Mouse (Mus musculus): ENCODE data around the gene Ankrd45. TPM values are rescaled to one million over a fixed set of nuclear protein-coding genes. Genes with fewer than 3 reads are reported as not detected.
"Not testable (repeated sequence)": the region's sequence is repeated elsewhere in the genome, so short reads cannot be mapped to it uniquely, and the experiment has no call there.

Gene Ankrd45
- polyA plus RNA-seq, 1 experiment = 1.1 TPM

DNA sequence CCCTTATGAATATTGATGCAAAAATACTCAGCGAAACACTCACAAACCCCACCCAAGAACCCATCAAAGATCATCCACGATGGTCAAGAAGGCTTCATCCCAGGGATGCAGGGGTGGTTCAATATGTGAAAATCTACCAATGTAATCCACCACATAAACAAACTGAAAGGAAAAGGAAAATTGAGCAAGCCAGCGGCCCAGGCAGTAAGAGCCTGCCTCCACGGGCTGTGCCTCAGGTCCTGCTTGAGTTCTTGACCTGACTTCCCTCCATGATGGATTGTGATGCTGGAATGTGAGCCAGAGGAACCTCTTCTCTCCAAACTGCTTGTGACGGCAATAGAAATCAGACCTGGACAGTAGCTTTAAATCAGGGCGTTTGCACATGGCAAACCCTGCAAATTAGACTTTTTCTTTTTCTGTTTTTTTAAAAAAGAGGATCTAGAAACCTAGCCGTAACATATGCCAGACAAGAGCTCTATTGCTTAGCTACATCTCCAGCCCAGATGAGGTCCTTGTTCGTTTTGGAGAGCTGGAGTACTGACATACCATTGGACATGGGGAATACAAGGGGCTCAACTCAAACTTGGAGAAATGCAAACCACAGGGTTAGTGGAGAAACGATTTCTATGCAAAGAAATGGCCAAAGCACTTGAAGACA, 47.9 kb downstream of the Ankrd45 start:
- Histone ChIP-seq H3ac (ENCODE audit: control insufficient read depth, insufficient read length) (no peak overlapping the region), H3K4me2 (ENCODE audit: low read depth) (no peak overlapping the region), H3K4me3 (no peak overlapping the region), H3K27me3 (ENCODE audit: control insufficient read depth, insufficient read depth, insufficient read length) (no peaks in the 10 kb centered on the region), H3K79me2 (ENCODE audit: control insufficient read depth, insufficient read depth) (no peaks in the 10 kb centered on the region), H3K36me3 (ENCODE audit: control insufficient read depth, insufficient read depth) (no peaks in the 10 kb centered on the region)
- TF ChIP-seq POLR2AphosphoS2 (IDR thresholded peaks at IDR 0.05; ENCODE audit: insufficient read length, low read depth) (no peak), MYOD1 (IDR thresholded peaks at IDR 0.05; ENCODE audit: control insufficient read depth in 1 of 3, insufficient read length in 2 of 3, low read depth in 2 of 3) (no peak), CEBPB (IDR thresholded peaks at IDR 0.05; ENCODE audit: insufficient read depth, poor library complexity, severe bottlenecking) (no peak)

DNA sequence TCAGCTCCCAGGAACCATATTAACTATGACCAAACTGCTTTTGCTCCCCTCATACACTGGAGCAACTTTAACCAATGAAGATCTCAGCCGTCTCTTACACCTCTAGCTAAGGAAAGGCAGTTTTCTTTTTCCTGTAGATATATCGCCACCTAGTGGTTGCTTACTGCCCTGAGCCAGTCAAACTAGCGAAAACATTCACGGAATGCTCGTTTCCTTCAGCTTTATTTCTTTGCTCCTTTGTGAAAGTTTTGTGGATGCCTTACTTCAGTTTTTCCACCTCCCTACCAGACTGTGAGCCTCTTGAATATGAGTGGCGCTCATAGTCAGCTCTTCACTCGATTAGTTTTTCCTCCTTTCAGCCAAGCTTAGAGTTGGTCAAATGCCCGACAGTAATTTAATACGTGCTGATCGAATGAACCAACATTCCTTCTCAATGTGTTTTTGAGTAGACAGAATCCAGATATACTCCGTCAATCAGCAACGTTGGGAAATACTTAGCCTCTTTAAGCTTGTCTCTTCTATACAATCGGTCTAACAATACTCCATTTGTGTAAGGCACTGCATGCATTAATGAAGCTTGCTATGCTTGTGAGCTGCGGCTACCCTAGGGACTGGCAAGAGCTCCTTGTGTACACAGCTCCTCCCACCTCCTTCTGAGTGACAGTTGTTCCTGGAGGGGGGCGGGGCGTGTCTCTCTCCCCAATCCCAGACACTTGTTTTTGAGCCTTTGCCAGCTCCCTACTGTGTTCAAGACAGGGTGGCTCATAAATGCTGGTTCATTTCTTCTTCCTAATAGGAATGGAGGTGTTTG, 53.3 kb downstream of the Ankrd45 start:
- no peak for TF ChIP-seq TCF12 (IDR thresholded peaks at IDR 0.05; ENCODE audit: insufficient read depth, poor library complexity, severe bottlenecking)
- TF ChIP-seq REST (IDR thresholded peaks at IDR 0.05; ENCODE audit: insufficient read depth, insufficient read length) = no peak
- no peak for TF ChIP-seq USF1 (IDR thresholded peaks at IDR 0.05; ENCODE audit: low read depth)
- peak; percentile 40 for TF ChIP-seq POLR2A (IDR thresholded peaks at IDR 0.05; ENCODE audit: insufficient read length, low read depth)
- no peak for TF ChIP-seq E2F4 (IDR thresholded peaks at IDR 0.05; ENCODE audit: insufficient read depth)
- TF ChIP-seq MYOG (IDR thresholded peaks at IDR 0.05; ENCODE audit: control insufficient read depth in 1 of 3, insufficient read depth in 1 of 3, insufficient read length in 2 of 3, low read depth in 2 of 3) = peak in 1 of 3 experiments; percentile 10
- TF ChIP-seq MYOD1 (IDR thresholded peaks at IDR 0.05; ENCODE audit: control insufficient read depth in 1 of 3, insufficient read length in 2 of 3, low read depth in 2 of 3) = no peak
- no peak for TF ChIP-seq MAX (IDR thresholded peaks at IDR 0.05; ENCODE audit: low read depth)
- TF ChIP-seq TCF3 (IDR thresholded peaks at IDR 0.05; ENCODE audit: insufficient read length, low read depth) = no peak
- no peak for TF ChIP-seq SRF (IDR thresholded peaks at IDR 0.05; ENCODE audit: control insufficient read depth, insufficient read length, low read depth)
- TF ChIP-seq CEBPB (IDR thresholded peaks at IDR 0.05; ENCODE audit: insufficient read depth, poor library complexity, severe bottlenecking) = no peak
- TF ChIP-seq POLR2AphosphoS2 (IDR thresholded peaks at IDR 0.05; ENCODE audit: insufficient read length, low read depth) = no peak
- Histone ChIP-seq H3K36me3 (ENCODE audit: control insufficient read depth, insufficient read depth) (no peaks in the 10 kb centered on the region), H3K27me3 (ENCODE audit: control insufficient read depth, insufficient read depth, insufficient read length) (no peaks in the 10 kb centered on the region), H3K4me2 (ENCODE audit: low read depth) (peak overlapping the region; percentile 99), H3K79me2 (ENCODE audit: control insufficient read depth, insufficient read depth) (no peaks in the 10 kb centered on the region), H3ac (ENCODE audit: control insufficient read depth, insufficient read length) (no peak overlapping the region), H3K4me3 (peak overlapping the region; percentile 26)

DNA sequence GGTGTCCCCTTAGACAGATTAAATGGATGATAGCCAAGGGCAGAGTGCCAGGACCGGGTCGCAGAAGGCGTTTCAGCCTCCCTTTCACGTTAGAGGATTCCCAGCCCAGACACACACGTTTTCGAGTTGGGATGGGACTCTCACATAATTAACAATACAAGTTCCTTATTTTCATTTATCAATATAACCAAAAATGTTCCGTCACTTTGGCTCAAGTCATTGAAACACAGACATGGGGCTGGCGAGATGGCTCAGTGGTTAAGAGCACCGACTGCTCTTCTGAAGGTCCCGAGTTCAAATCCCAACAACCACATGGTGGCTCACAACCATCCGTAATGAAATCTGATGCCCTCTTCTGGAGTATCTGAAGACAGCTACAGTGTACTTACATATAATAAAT, 53.9 kb downstream of the Ankrd45 start:
- H3K27me3 ChIP-seq (ENCODE audit: control insufficient read depth, insufficient read depth, insufficient read length); H3K79me2 ChIP-seq (ENCODE audit: control insufficient read depth, insufficient read depth); H3ac ChIP-seq (ENCODE audit: control insufficient read depth, insufficient read length); H3K36me3 ChIP-seq (ENCODE audit: control insufficient read depth, insufficient read depth): not testable (repeated sequence)
- peak overlapping the region; percentile 26 for H3K4me3 ChIP-seq
- peak overlapping the region; percentile 99 for H3K4me2 ChIP-seq (ENCODE audit: low read depth)

DNA sequence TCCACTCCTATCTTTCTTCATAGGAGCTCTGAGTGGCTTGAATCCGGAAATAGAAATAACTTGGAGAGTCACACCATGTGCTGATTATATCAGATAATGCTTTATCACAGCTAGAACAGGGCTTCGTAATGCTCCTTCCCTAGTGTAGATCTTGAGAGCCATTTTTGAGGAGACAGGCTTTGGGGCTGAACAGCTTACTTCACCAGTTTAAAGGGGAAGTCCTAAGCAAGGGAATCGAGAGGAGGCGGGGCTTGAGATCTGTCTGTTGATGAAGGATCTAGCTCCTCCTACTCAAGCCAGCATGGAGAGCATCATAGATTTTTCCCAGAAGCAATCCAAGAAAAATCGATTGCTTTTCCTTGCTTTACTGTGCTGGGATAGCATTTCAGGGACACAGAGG, 57.4 kb downstream of the Ankrd45 start:
- H3ac ChIP-seq (ENCODE audit: control insufficient read depth, insufficient read length) = no peak overlapping the region
- H3K36me3 ChIP-seq (ENCODE audit: control insufficient read depth, insufficient read depth) = no peaks in the 10 kb centered on the region
- no peak for TF ChIP-seq SRF (IDR thresholded peaks at IDR 0.05; ENCODE audit: control insufficient read depth, insufficient read length, low read depth)
- TF ChIP-seq CEBPB (IDR thresholded peaks at IDR 0.05; ENCODE audit: insufficient read depth, poor library complexity, severe bottlenecking) = no peak
- no peak for TF ChIP-seq TCF12 (IDR thresholded peaks at IDR 0.05; ENCODE audit: insufficient read depth, poor library complexity, severe bottlenecking)
- TF ChIP-seq POLR2AphosphoS2 (IDR thresholded peaks at IDR 0.05; ENCODE audit: insufficient read length, low read depth) = no peak
- no peak for TF ChIP-seq E2F4 (IDR thresholded peaks at IDR 0.05; ENCODE audit: insufficient read depth)
- no peak for TF ChIP-seq MYOD1 (IDR thresholded peaks at IDR 0.05; ENCODE audit: control insufficient read depth in 1 of 3, insufficient read length in 2 of 3, low read depth in 2 of 3)
- no peak for TF ChIP-seq POLR2A (IDR thresholded peaks at IDR 0.05; ENCODE audit: insufficient read length, low read depth)
- TF ChIP-seq TCF3 (IDR thresholded peaks at IDR 0.05; ENCODE audit: insufficient read length, low read depth) = no peak
- no peak for TF ChIP-seq MAX (IDR thresholded peaks at IDR 0.05; ENCODE audit: low read depth)
- no peak for TF ChIP-seq MYOG (IDR thresholded peaks at IDR 0.05; ENCODE audit: control insufficient read depth in 1 of 3, insufficient read depth in 1 of 3, insufficient read length in 2 of 3, low read depth in 2 of 3)
- TF ChIP-seq REST (IDR thresholded peaks at IDR 0.05; ENCODE audit: insufficient read depth, insufficient read length) = no peak
- TF ChIP-seq USF1 (IDR thresholded peaks at IDR 0.05; ENCODE audit: low read depth) = no peak
- H3K4me3 ChIP-seq = no peak overlapping the region
- H3K4me2 ChIP-seq (ENCODE audit: low read depth) = no peak overlapping the region
- no peaks in the 10 kb centered on the region for H3K79me2 ChIP-seq (ENCODE audit: control insufficient read depth, insufficient read depth)
- no peaks in the 10 kb centered on the region for H3K27me3 ChIP-seq (ENCODE audit: control insufficient read depth, insufficient read depth, insufficient read length)

DNA sequence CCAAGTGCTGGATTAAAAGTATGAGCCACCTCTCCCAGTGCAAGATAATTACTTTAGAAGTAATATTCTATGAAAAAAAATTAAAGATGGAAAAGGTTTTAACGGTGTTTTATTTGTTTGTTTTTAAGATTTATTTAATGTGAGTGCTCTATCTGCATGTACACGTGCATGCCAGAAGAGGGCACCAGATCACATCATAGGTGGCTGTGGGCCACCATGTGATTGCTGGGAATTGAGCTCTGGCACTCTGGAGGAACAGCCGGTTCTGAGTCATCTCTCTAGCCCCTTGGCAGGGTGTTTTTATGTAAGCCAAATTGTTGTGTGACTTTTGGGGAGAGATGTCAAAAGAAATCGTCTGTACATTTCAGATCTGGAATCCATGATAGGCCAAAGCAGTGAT, 72.0 kb downstream of the Ankrd45 start:
- H3K4me2 ChIP-seq (ENCODE audit: low read depth) = no peak overlapping the region
- no peak for TF ChIP-seq REST (IDR thresholded peaks at IDR 0.05; ENCODE audit: insufficient read depth, insufficient read length)
- TF ChIP-seq MYOG (IDR thresholded peaks at IDR 0.05; ENCODE audit: control insufficient read depth in 1 of 3, insufficient read depth in 1 of 3, insufficient read length in 2 of 3, low read depth in 2 of 3) = no peak
- TF ChIP-seq POLR2A (IDR thresholded peaks at IDR 0.05; ENCODE audit: insufficient read length, low read depth) = no peak
- peak; percentile 40 for TF ChIP-seq USF1 (IDR thresholded peaks at IDR 0.05; ENCODE audit: low read depth)
- no peak for TF ChIP-seq E2F4 (IDR thresholded peaks at IDR 0.05; ENCODE audit: insufficient read depth)
- no peaks in the 10 kb centered on the region for H3K79me2 ChIP-seq (ENCODE audit: control insufficient read depth, insufficient read depth)
- no peaks in the 10 kb centered on the region for H3K27me3 ChIP-seq (ENCODE audit: control insufficient read depth, insufficient read depth, insufficient read length)
- no peak overlapping the region for H3ac ChIP-seq (ENCODE audit: control insufficient read depth, insufficient read length)
- no peaks in the 10 kb centered on the region for H3K36me3 ChIP-seq (ENCODE audit: control insufficient read depth, insufficient read depth)
- H3K4me3 ChIP-seq = no peak overlapping the region

Data from myocyte (in vitro differentiated cells).